Mouse (Mus musculus): ENCODE measurements around the gene Hint2. TPM values are rescaled to one million over a fixed set of nuclear protein-coding genes. Genes with fewer than 3 reads are reported as not detected.

Gene Hint2
- total and polyA plus RNA-seq, 3 experiments = 16.2 to 63.1 (median 42.4) TPM

- H3K4me1 ChIP-seq (ENCODE audit: insufficient read depth, low read depth, low read length) = peaks cover 42% of the 10 kb centered on the region
- no peaks in the 10 kb centered on the region for H3K36me3 ChIP-seq (replicated peaks)
- no peak for TF ChIP-seq TAL1 (conservative IDR thresholded peaks at IDR 0.05; ENCODE audit: low read depth, low read length)
- no peak for TF ChIP-seq CTCF (IDR thresholded peaks at IDR 0.05; ENCODE audit: low read depth, low read length)
- TF ChIP-seq POLR2AphosphoS5 (IDR thresholded peaks at IDR 0.05; ENCODE audit: insufficient replicate concordance, low read depth, low read length) = no peak
- no peak for TF ChIP-seq GATA2 (IDR thresholded peaks at IDR 0.05; ENCODE audit: borderline replicate concordance, low read depth, low read length)
- TF ChIP-seq GATA1 (IDR thresholded peaks at IDR 0.05; ENCODE audit: borderline replicate concordance, low read length) = no peak
- H3K27me3 ChIP-seq (ENCODE audit: insufficient read depth, low read length) = peaks cover 23% of the 10 kb centered on the region
- H3K4me3 ChIP-seq (ENCODE audit: low read depth, low read length) = no peak overlapping the region
- DNase-seq (ENCODE audit: low spot score) = peak; percentile 43
- H3K9me3 ChIP-seq (replicated peaks) = no peaks in the 10 kb centered on the region
- ATAC-seq (ENCODE audit: extremely low read depth, insufficient number of reproducible peaks, low FRiP score, poor library complexity, severe bottlenecking) = no peak
These were observed 39.0 kb upstream of the Hint2 start for GRCm38 (mm10) chr4:43695249-43695671.

- Histone ChIP-seq H3K4me3 (ENCODE audit: low read depth, low read length) (no peak overlapping the region), H3K4me1 (ENCODE audit: insufficient read depth, low read depth, low read length) (peaks cover 42% of the 10 kb centered on the region), H3K36me3 (replicated peaks) (no peaks in the 10 kb centered on the region), H3K27me3 (ENCODE audit: insufficient read depth, low read length) (peaks cover 20% of the 10 kb centered on the region), H3K9me3 (replicated peaks) (no peaks in the 10 kb centered on the region)
- ATAC-seq (ENCODE audit: extremely low read depth, insufficient number of reproducible peaks, low FRiP score, poor library complexity, severe bottlenecking) (no peak), DNase-seq (ENCODE audit: low spot score) (peak; percentile 35)
- TF ChIP-seq GATA1 (IDR thresholded peaks at IDR 0.05; ENCODE audit: borderline replicate concordance, low read length) (no peak), TAL1 (conservative IDR thresholded peaks at IDR 0.05; ENCODE audit: low read depth, low read length) (peak; percentile 9; the same call in 1 of the 2 replicates), GATA2 (IDR thresholded peaks at IDR 0.05; ENCODE audit: borderline replicate concordance, low read depth, low read length) (no peak), CTCF (IDR thresholded peaks at IDR 0.05; ENCODE audit: low read depth, low read length) (no peak), POLR2AphosphoS5 (IDR thresholded peaks at IDR 0.05; ENCODE audit: insufficient replicate concordance, low read depth, low read length) (no peak)
These were observed 38.4 kb upstream of the Hint2 start for GRCm38 (mm10) chr4:43694439-43695248.

- H3K36me3 ChIP-seq (replicated peaks) = no peaks in the 10 kb centered on the region
- peaks cover 20% of the 10 kb centered on the region for H3K27me3 ChIP-seq (ENCODE audit: insufficient read depth, low read length)
- H3K9me3 ChIP-seq (replicated peaks) = no peaks in the 10 kb centered on the region
- H3K4me1 ChIP-seq (ENCODE audit: insufficient read depth, low read depth, low read length) = peaks cover 42% of the 10 kb centered on the region
- DNase-seq (ENCODE audit: low spot score) (peak; percentile 15), ATAC-seq (ENCODE audit: extremely low read depth, insufficient number of reproducible peaks, low FRiP score, poor library complexity, severe bottlenecking) (peak; percentile 51; the same call in 1 of the 2 replicates)
- H3K4me3 ChIP-seq (ENCODE audit: low read depth, low read length) = no peak overlapping the region
- TF ChIP-seq CTCF (IDR thresholded peaks at IDR 0.05; ENCODE audit: low read depth, low read length) (no peak), TAL1 (conservative IDR thresholded peaks at IDR 0.05; ENCODE audit: low read depth, low read length) (no peak)
These were observed 37.6 kb upstream of the Hint2 start for GRCm38 (mm10) chr4:43693806-43694241.

- no peak overlapping the region for H3K4me3 ChIP-seq (ENCODE audit: low read depth, low read length)
- no peaks in the 10 kb centered on the region for H3K36me3 ChIP-seq (replicated peaks)
- H3K27me3 ChIP-seq (ENCODE audit: insufficient read depth, low read length) = peaks cover 13% of the 10 kb centered on the region
- ATAC-seq (ENCODE audit: extremely low read depth, insufficient number of reproducible peaks, low FRiP score, poor library complexity, severe bottlenecking) (no peak), DNase-seq (ENCODE audit: low spot score) (no peak)
- H3K4me1 ChIP-seq (ENCODE audit: insufficient read depth, low read depth, low read length) = peaks cover 35% of the 10 kb centered on the region
- H3K9me3 ChIP-seq (replicated peaks) = no peaks in the 10 kb centered on the region
- TF ChIP-seq POLR2AphosphoS5 (IDR thresholded peaks at IDR 0.05; ENCODE audit: insufficient replicate concordance, low read depth, low read length) = no peak
These were observed 34.8 kb upstream of the Hint2 start for GRCm38 (mm10) chr4:43691026-43691425.

GRCm38 (mm10) chr4:43690021-43690420 is 33.8 kb upstream of the Hint2 start:
- DNase-seq (ENCODE audit: low spot score) = no peak
- TF ChIP-seq CTCF (IDR thresholded peaks at IDR 0.05; ENCODE audit: low read depth, low read length) (no peak), POLR2AphosphoS5 (IDR thresholded peaks at IDR 0.05; ENCODE audit: insufficient replicate concordance, low read depth, low read length) (no peak), TAL1 (conservative IDR thresholded peaks at IDR 0.05; ENCODE audit: low read depth, low read length) (no peak), GATA2 (IDR thresholded peaks at IDR 0.05; ENCODE audit: borderline replicate concordance, low read depth, low read length) (no peak), GATA1 (IDR thresholded peaks at IDR 0.05; ENCODE audit: borderline replicate concordance, low read length) (no peak)
- Histone ChIP-seq H3K9me3 (replicated peaks) (no peaks in the 10 kb centered on the region), H3K4me1 (ENCODE audit: insufficient read depth, low read depth, low read length) (peaks cover 26% of the 10 kb centered on the region), H3K27me3 (ENCODE audit: insufficient read depth, low read length) (peaks cover 23% of the 10 kb centered on the region), H3K4me3 (ENCODE audit: low read depth, low read length) (no peak overlapping the region), H3K36me3 (replicated peaks) (no peaks in the 10 kb centered on the region)
- no peak for ATAC-seq (ENCODE audit: extremely low read depth, insufficient number of reproducible peaks, low FRiP score, poor library complexity, severe bottlenecking)

GRCm38 (mm10) chr4:43679416-43680043 is 23.3 kb upstream of the Hint2 start:
- no peak for ATAC-seq (ENCODE audit: extremely low read depth, insufficient number of reproducible peaks, low FRiP score, poor library complexity, severe bottlenecking)
- Histone ChIP-seq H3K4me3 (ENCODE audit: low read depth, low read length) (no peak overlapping the region), H3K36me3 (replicated peaks) (peaks cover 2% of the 10 kb centered on the region), H3K4me1 (ENCODE audit: insufficient read depth, low read depth, low read length) (no peaks in the 10 kb centered on the region), H3K27me3 (ENCODE audit: insufficient read depth, low read length) (peaks cover 17% of the 10 kb centered on the region), H3K9me3 (replicated peaks) (no peaks in the 10 kb centered on the region)
- no peak for DNase-seq (ENCODE audit: low spot score)
- TF ChIP-seq CTCF (IDR thresholded peaks at IDR 0.05; ENCODE audit: low read depth, low read length) = no peak
- TF ChIP-seq POLR2AphosphoS5 (IDR thresholded peaks at IDR 0.05; ENCODE audit: insufficient replicate concordance, low read depth, low read length) = no peak
- no peak for TF ChIP-seq TAL1 (conservative IDR thresholded peaks at IDR 0.05; ENCODE audit: low read depth, low read length)
- TF ChIP-seq GATA2 (IDR thresholded peaks at IDR 0.05; ENCODE audit: borderline replicate concordance, low read depth, low read length) = no peak
- no peak for TF ChIP-seq GATA1 (IDR thresholded peaks at IDR 0.05; ENCODE audit: borderline replicate concordance, low read length)
